ENCODE assay signal across 32 mouse cellular contexts in genomic region chr15:77593557-77593956, GRCm38 (mm10). TPM values are rescaled to one million over a fixed set of nuclear protein-coding genes. Genes with fewer than 3 reads are reported as not detected.
A peak's percentile ranks its signal among the peaks of the same experiment; 100 is the strongest.
DNase-seq lines count a peak whose midpoint lies in the region; ATAC-seq and TF ChIP-seq lines count a peak whose summit lies in the region.
"Had no signal": no experiment of that assay in that cellular context is flagged by ENCODE, and none has a peak within 500 bp of the region (broad histone marks: within the 10 kb centered on the region; RNA-seq: fewer than 3 reads in every experiment).

No protein-coding gene starts in this region.

- no peak overlapping the region for H3K4me2 ChIP-seq in lung, embryonic 14.5 days
- H3K4me2 ChIP-seq in lung, postnatal 0 days (replicated peaks; ENCODE audit: low read depth, low read length): no peak overlapping the region
- H3K4me2 ChIP-seq: embryonic facial prominence, embryonic 13.5 days; embryonic facial prominence, embryonic 15.5 days; forebrain, embryonic 12.5 days had no signal

- H3K36me3 ChIP-seq in lung, embryonic 14.5 days (ENCODE audit: insufficient read depth): no peaks in the 10 kb centered on the region
- no peaks in the 10 kb centered on the region for H3K36me3 ChIP-seq in lung, postnatal 0 days (ENCODE audit: insufficient read depth, low read length)
- H3K36me3 ChIP-seq: embryonic facial prominence, embryonic 13.5 days; embryonic facial prominence, embryonic 15.5 days; forebrain, embryonic 10.5 days; forebrain, embryonic 12.5 days; G1E had no signal

- no peak overlapping the region for H3K4me3 ChIP-seq in lung, embryonic 14.5 days (ENCODE audit: low read depth, low read length)
- no peak overlapping the region for H3K4me3 ChIP-seq in lung, postnatal 0 days (ENCODE audit: low read depth, low read length)
- H3K4me3 ChIP-seq: embryonic facial prominence, embryonic 13.5 days; embryonic facial prominence, embryonic 15.5 days; erythroblast, embryonic 14.5 days; forebrain, embryonic 10.5 days; forebrain, embryonic 12.5 days had no signal

- 22% methylated on average over 1 of the region's 1 CpGs for WGBS in lung, embryonic 14.5 days
- 33% methylated on average over 1 of the region's 1 CpGs for WGBS in lung, postnatal 0 days

- no peak for ATAC-seq in lung, embryonic 14.5 days (ENCODE audit: insufficient read depth)
- ATAC-seq in lung, postnatal 0 days: no peak
- ATAC-seq: activated CD4-positive, CD25-positive, alpha-beta regulatory T cell, adult 4 months; CD4-positive, CD25-positive, alpha-beta regulatory T cell, adult 4 months; forebrain, embryonic 14.5 days; forebrain, embryonic 16.5 days; Patski had no signal

- no peaks in the 10 kb centered on the region for H3K27me3 ChIP-seq in lung, embryonic 14.5 days (ENCODE audit: insufficient read depth, low read length)
- H3K27me3 ChIP-seq in lung, postnatal 0 days (replicated peaks; ENCODE audit: insufficient read depth, low read length): no peaks in the 10 kb centered on the region
- H3K27me3 ChIP-seq: CH12.LX; embryonic facial prominence, embryonic 13.5 days; embryonic facial prominence, embryonic 15.5 days; forebrain, embryonic 12.5 days; Patski had no signal

- no peaks in the 10 kb centered on the region for H3K9me3 ChIP-seq in lung, embryonic 14.5 days (ENCODE audit: low read depth, low read length)
- H3K9me3 ChIP-seq in lung, postnatal 0 days (ENCODE audit: low read length): no peaks in the 10 kb centered on the region
- H3K9me3 ChIP-seq: embryonic facial prominence, embryonic 13.5 days; embryonic facial prominence, embryonic 15.5 days; forebrain, embryonic 10.5 days; forebrain, embryonic 12.5 days; G1E had no signal

- peak; percentile 12 for DNase-seq in adrenal gland, postnatal 14 days
- no peak for DNase-seq in adrenal gland, postnatal 25 days
- peak; percentile 82 for DNase-seq in heart, adult 11 months
- no peak for DNase-seq in heart, adult 8-10 months (ENCODE audit: low spot score)
- peak; percentile 5 for DNase-seq in lung, embryonic 14.5 days
- DNase-seq in lung, postnatal 0 days (ENCODE audit: low spot score): no peak
- no peak for DNase-seq in spleen, adult 18-20 months
- DNase-seq: adrenal gland, adult 8-10 months; adrenal gland, postnatal 36 days; B cell, adult 2 months; cerebellum, adult 11 months; cerebellum, adult 18-20 months; cerebellum, adult 8-10 months; cerebellum, adult 9-11 months; cerebellum, postnatal 14 days; cerebellum, postnatal 36 days; embryo, embryonic 11 days had no signal

- no peaks in the 10 kb centered on the region for H3K4me1 ChIP-seq in lung, embryonic 14.5 days (ENCODE audit: insufficient read depth)
- H3K4me1 ChIP-seq in lung, postnatal 0 days (ENCODE audit: insufficient read depth, low read depth, low read length): no peaks in the 10 kb centered on the region
- H3K4me1 ChIP-seq: embryonic facial prominence, embryonic 13.5 days; embryonic facial prominence, embryonic 15.5 days; forebrain, embryonic 10.5 days; forebrain, embryonic 12.5 days had no signal

- H3K27ac ChIP-seq in lung, embryonic 14.5 days (ENCODE audit: low read depth): no peak overlapping the region
- H3K27ac ChIP-seq in lung, postnatal 0 days (ENCODE audit: low read length): no peak overlapping the region
- H3K27ac ChIP-seq: embryonic facial prominence, embryonic 13.5 days; embryonic facial prominence, embryonic 15.5 days; forebrain, embryonic 10.5 days; forebrain, embryonic 12.5 days had no signal

- H3K9ac ChIP-seq in lung, embryonic 14.5 days: no peak overlapping the region
- no peak overlapping the region for H3K9ac ChIP-seq in lung, postnatal 0 days (replicated peaks; ENCODE audit: low read depth)
- H3K9ac ChIP-seq: embryonic facial prominence, embryonic 13.5 days; embryonic facial prominence, embryonic 15.5 days; forebrain, embryonic 12.5 days had no signal

- TF ChIP-seq CTCF in lung, embryonic 14.5 days (IDR thresholded peaks at IDR 0.05; ENCODE audit: low read depth): no peak
- TF ChIP-seq CTCF in lung, postnatal 0 days (IDR thresholded peaks at IDR 0.05): no peak

- TF ChIP-seq EP300 in lung, postnatal 0 days (IDR thresholded peaks at IDR 0.05): no peak

RNA-seq across cellular contexts. Expression of gene Apol10b, which starts 2.4 kb away (rescaled TPM):
- 0.22 and 0.83 TPM in 2 replicates for total RNA-seq in adrenal gland, postnatal 14 days (2021)
- 0.52 TPM in 1 of 2 replicates, not detected in the other for total RNA-seq in adrenal gland, postnatal 25 days (2021)
- 1 to 10 TPM in 3 of 4 experiments, under 1 TPM in 1; 0.86 to 1.9 (median 1.2) TPM for total RNA-seq in heart, adult 8-10 months (2022)
- polyA plus RNA-seq in lung, embryonic 14.5 days (2014; fragmentation: Nextera tagmentation; extraction: Ambion mirVana): 0.08 TPM in 1 of 2 replicates, not detected in the other
- polyA plus RNA-seq in lung, postnatal 0 days (2015; fragmentation: Nextera tagmentation; extraction: Ambion mirVana): 0.14 TPM in 1 of 2 replicates, not detected in the other
- polyA plus RNA-seq: embryonic facial prominence, embryonic 11.5 days; embryonic facial prominence, embryonic 13.5 days; erythroblast, embryonic 14.5 days; forebrain, embryonic 10.5 days; forebrain, embryonic 12.5 days; forebrain, embryonic 14.5 days; forebrain, embryonic 16.5 days; G1E had no signal

RNA-seq across cellular contexts. Expression of gene Gm36245, which starts 5.5 kb away (rescaled TPM):
- total RNA-seq in adrenal gland, postnatal 14 days (2021): not detected in 2 replicates
- total RNA-seq in adrenal gland, postnatal 25 days (2021): not detected in 2 replicates
- not detected for total RNA-seq in heart, adult 8-10 months (2022)
- not detected in 2 replicates for polyA plus RNA-seq in lung, embryonic 14.5 days (2014; fragmentation: Nextera tagmentation; extraction: Ambion mirVana)
- not detected in 2 replicates for polyA plus RNA-seq in lung, postnatal 0 days (2015; fragmentation: Nextera tagmentation; extraction: Ambion mirVana)
- total RNA-seq: adrenal gland, adult 18-20 months; adrenal gland, adult 8-10 months; adrenal gland, postnatal 36 days; CH12.LX; common myeloid progenitor, adult 5-6 weeks; G1E had no signal
- polyA plus RNA-seq: activated CD4-positive, CD25-positive, alpha-beta regulatory T cell, adult 4 months; CD4-positive, CD25-positive, alpha-beta regulatory T cell, adult 4 months; embryonic facial prominence, embryonic 11.5 days; embryonic facial prominence, embryonic 13.5 days; embryonic facial prominence, embryonic 15.5 days; erythroblast, embryonic 14.5 days; forebrain, embryonic 10.5 days; forebrain, embryonic 12.5 days; forebrain, embryonic 14.5 days; forebrain, embryonic 16.5 days; G1E; Patski had no signal

RNA-seq across cellular contexts. Expression of gene 1700025B11Rik, which starts 31.9 kb away (rescaled TPM):
- total RNA-seq in adrenal gland, postnatal 14 days (2021): not detected in 2 replicates
- total RNA-seq in adrenal gland, postnatal 25 days (2021): not detected in 2 replicates
- not detected for total RNA-seq in heart, adult 8-10 months (2022)
- not detected in 2 replicates for polyA plus RNA-seq in lung, embryonic 14.5 days (2014; fragmentation: Nextera tagmentation; extraction: Ambion mirVana)
- polyA plus RNA-seq in lung, postnatal 0 days (2015; fragmentation: Nextera tagmentation; extraction: Ambion mirVana): not detected in 2 replicates
- total RNA-seq: adrenal gland, adult 18-20 months; adrenal gland, adult 8-10 months; adrenal gland, postnatal 36 days; CH12.LX; common myeloid progenitor, adult 5-6 weeks; G1E had no signal
- polyA plus RNA-seq: activated CD4-positive, CD25-positive, alpha-beta regulatory T cell, adult 4 months; CD4-positive, CD25-positive, alpha-beta regulatory T cell, adult 4 months; embryonic facial prominence, embryonic 11.5 days; embryonic facial prominence, embryonic 13.5 days; embryonic facial prominence, embryonic 15.5 days; erythroblast, embryonic 14.5 days; forebrain, embryonic 10.5 days; forebrain, embryonic 12.5 days; forebrain, embryonic 14.5 days; forebrain, embryonic 16.5 days; G1E; Patski had no signal

RNA-seq across cellular contexts. Expression of gene Apol11b, which starts 49.5 kb away (rescaled TPM):
- total RNA-seq in adrenal gland, postnatal 14 days (2021): 1.5 and 1.6 TPM in 2 replicates
- total RNA-seq in adrenal gland, postnatal 25 days (2021): 0.33 and 0.62 TPM in 2 replicates
- 1 to 10 TPM in 3 of 4 experiments, under 1 TPM in 1; 0.31 to 2.8 (median 1.3) TPM for total RNA-seq in heart, adult 8-10 months (2022)
- polyA plus RNA-seq in lung, embryonic 14.5 days (2014; fragmentation: Nextera tagmentation; extraction: Ambion mirVana): 0.09 TPM in 1 of 2 replicates, not detected in the other
- 0.25 TPM in 2 replicates for polyA plus RNA-seq in lung, postnatal 0 days (2015; fragmentation: Nextera tagmentation; extraction: Ambion mirVana)
- total RNA-seq: common myeloid progenitor, adult 5-6 weeks had no signal
- polyA plus RNA-seq: embryonic facial prominence, embryonic 11.5 days; embryonic facial prominence, embryonic 15.5 days; forebrain, embryonic 10.5 days; forebrain, embryonic 12.5 days; forebrain, embryonic 14.5 days; forebrain, embryonic 16.5 days; G1E; Patski had no signal

Comparison
In these comparisons a context has a peak if more than half of its experiments do, and no peak if none do; other contexts are left out.
1. DNase-seq: peak in adrenal gland, postnatal 14 days (single experiment), heart, adult 11 months (single experiment) and lung, embryonic 14.5 days (single experiment); none in adrenal gland, postnatal 25 days (single experiment), heart, adult 8-10 months (single experiment), lung, postnatal 0 days (single experiment) and spleen, adult 18-20 months (0 of 2).